Comparison of ENCODE assay signal across 16 mouse cellular contexts in genomic region chr1:133692195-133692594, GRCm38 (mm10). TPM values are rescaled to one million over a fixed set of nuclear protein-coding genes. Genes with fewer than 3 reads are reported as not detected.
"Had no signal": no experiment of that assay in that cellular context is flagged by ENCODE, and none has a peak within 500 bp of the region (broad histone marks: within the 10 kb centered on the region; RNA-seq: fewer than 3 reads in every experiment).

No protein-coding gene starts in this region.

- H3K4me2 ChIP-seq: limb, embryonic 12.5 days; liver, embryonic 13.5 days; lung, embryonic 15.5 days; midbrain, embryonic 12.5 days; neural tube, embryonic 13.5 days had no signal

- H3K36me3 ChIP-seq: limb, embryonic 12.5 days; liver, embryonic 13.5 days; lung, embryonic 15.5 days; midbrain, embryonic 12.5 days; neural tube, embryonic 13.5 days had no signal

- H3K27ac ChIP-seq: limb, embryonic 12.5 days; liver, embryonic 13.5 days; lung, embryonic 15.5 days; midbrain, embryonic 12.5 days; neural tube, embryonic 13.5 days had no signal

- ATAC-seq: liver, postnatal 0 days; midbrain, embryonic 16.5 days had no signal

- H3K4me3 ChIP-seq: limb, embryonic 12.5 days; liver, embryonic 13.5 days; lung, embryonic 15.5 days; midbrain, embryonic 12.5 days; neural tube, embryonic 13.5 days had no signal

- H3K9me3 ChIP-seq: limb, embryonic 12.5 days; liver, embryonic 13.5 days; lung, embryonic 15.5 days; midbrain, embryonic 12.5 days; neural tube, embryonic 13.5 days had no signal

- DNase-seq: kidney, postnatal 25 days; layer of hippocampus, adult 9-11 months; layer of hippocampus, postnatal 36 days; liver; liver, embryonic 13.5 days; liver, postnatal 0 days; right cerebral cortex, postnatal 4 days; spleen, adult 18-20 months; thymus, adult 18-20 months; thymus, postnatal 14 days had no signal

- H3K9ac ChIP-seq: limb, embryonic 12.5 days; liver, embryonic 13.5 days; liver, postnatal 0 days; lung, embryonic 15.5 days; midbrain, embryonic 12.5 days; neural tube, embryonic 13.5 days had no signal

- H3K27me3 ChIP-seq: limb, embryonic 12.5 days; liver, embryonic 13.5 days; lung, embryonic 15.5 days; midbrain, embryonic 12.5 days; neural tube, embryonic 13.5 days had no signal

RNA-seq across cellular contexts. Expression of gene Lax1, which starts 2.3 kb away (rescaled TPM):
- total RNA-seq: layer of hippocampus, postnatal 36 days had no signal

RNA-seq across cellular contexts. Expression of gene Zbed6, which starts 31.5 kb away (rescaled TPM):
- polyA plus RNA-seq: limb, embryonic 12.5 days; liver, embryonic 13.5 days; lung, embryonic 15.5 days; midbrain, embryonic 12.5 days; midbrain, embryonic 16.5 days; neural tube, embryonic 13.5 days; stomach, embryonic 14.5 days had no signal
